Mouse (Mus musculus): Measurements from ENCODE around the gene Nacc2. TPM values are rescaled to one million over a fixed set of nuclear protein-coding genes. Genes with fewer than 3 reads are reported as not detected.

Gene Nacc2
- polyA plus RNA-seq, 1 experiment from 2014 or later = 9.0 TPM

DNA sequence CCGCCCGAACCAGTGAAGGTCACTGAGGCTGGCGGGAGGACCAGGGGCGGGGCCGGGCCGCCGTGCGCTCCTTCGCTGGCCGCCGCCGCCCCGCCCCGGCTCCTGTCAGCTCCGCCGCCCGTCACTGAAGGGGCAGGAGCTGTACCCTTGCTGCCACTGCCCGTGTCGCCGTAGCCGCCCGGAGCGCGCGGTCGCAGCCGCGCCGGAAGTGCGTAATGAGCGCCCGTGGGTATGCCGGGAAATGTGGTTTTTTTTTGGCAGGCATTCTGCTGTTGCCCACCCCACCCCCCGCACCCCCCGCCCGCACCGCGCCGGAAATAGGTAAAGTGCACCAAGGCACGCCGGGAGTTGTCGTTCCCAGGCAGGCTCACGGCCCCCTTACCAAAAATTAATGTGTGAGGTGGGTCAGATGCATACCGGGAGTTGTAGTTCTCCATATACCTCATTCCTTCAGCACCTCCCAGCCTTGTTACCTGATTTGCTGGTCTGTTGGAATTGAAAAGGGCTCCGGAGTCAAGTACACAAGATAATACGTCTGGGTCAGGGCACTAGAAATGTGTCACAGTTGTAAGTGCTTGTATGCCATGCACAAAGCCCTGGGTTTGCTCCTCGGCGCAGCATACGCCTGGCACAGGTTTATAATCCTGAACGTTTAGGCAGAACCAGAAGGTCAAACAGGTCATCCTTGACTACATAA, 101.3 kb downstream of the Nacc2 start, which contains the start of gene Ubac1:
Gene Ubac1, minus strand, starts transcription at position 187 of the 697 bp plus-strand sequence.
- WGBS = 6% methylated on average over 50 of the region's 50 CpGs
- no peaks in the 10 kb centered on the region for H3K36me3 ChIP-seq

GRCm38 (mm10) chr2:26020714-26021560, 102.1 kb downstream of the Nacc2 start:
- H3K4me1 ChIP-seq = peaks cover 14% of the 10 kb centered on the region
- peak overlapping the region; percentile 71 for H3K4me3 ChIP-seq (replicated peaks)
- peak overlapping the region; percentile 76 for H3K9ac ChIP-seq
- peak overlapping the region; percentile 85 for H3K4me2 ChIP-seq (replicated peaks)
- no peaks in the 10 kb centered on the region for H3K9me3 ChIP-seq (replicated peaks)
- H3K27ac ChIP-seq (replicated peaks) = peak overlapping the region; percentile 81
- 0 out of 2 replicates have a peak, but pooled peaks cover 3% of the 10 kb centered on the region for H3K27me3 ChIP-seq
- ATAC-seq (ENCODE audit: insufficient number of reproducible peaks, low FRiP score, low TSS enrichment, low read depth) = peak; percentile 61; the same call in 1 of the 2 replicates
- WGBS = 2% methylated on average over 38 of the region's 38 CpGs
- H3K36me3 ChIP-seq = 0 out of 2 replicates have a peak, but pooled peaks cover 3% of the 10 kb centered on the region

More for the DNA sequence above, 101.3 kb downstream of the Nacc2 start, which contains the start of gene Ubac1:
- Histone ChIP-seq H3K9ac (peak within 1 kb of the TSS; percentile 76), H3K4me1 (peaks cover 14% of the 10 kb centered on the region), H3K27me3 (0 out of 2 replicates have a peak, but pooled peaks cover 3% of the 10 kb centered on the region), H3K27ac (replicated peaks) (peak within 1 kb of the TSS; percentile 81), H3K4me3 (replicated peaks) (peak within 1 kb of the TSS; percentile 71), H3K4me2 (replicated peaks) (peak within 1 kb of the TSS; percentile 85), H3K9me3 (replicated peaks) (no peaks in the 10 kb centered on the region)
- ATAC-seq (ENCODE audit: insufficient number of reproducible peaks, low FRiP score, low TSS enrichment, low read depth) = peak; percentile 94

DNA sequence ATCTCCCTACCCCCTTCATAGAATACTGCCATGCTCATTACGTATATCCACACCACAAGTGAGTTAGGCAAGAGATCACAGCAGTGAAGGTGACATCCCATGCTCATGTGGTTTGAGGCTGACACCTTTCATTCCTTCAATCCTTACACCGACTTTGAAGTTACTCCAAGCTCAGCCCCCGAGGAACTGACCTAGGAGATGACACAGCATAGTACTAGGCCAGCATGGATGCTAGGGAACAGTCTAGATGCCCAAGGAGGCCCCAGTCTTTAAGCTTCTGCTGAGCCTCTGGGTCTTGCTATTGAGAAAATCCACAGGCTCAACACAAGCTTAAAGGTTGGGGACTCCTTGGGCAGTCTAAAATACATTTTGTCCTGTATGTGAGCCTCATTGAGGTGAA, 103.1 kb downstream of the Nacc2 start:
- Histone ChIP-seq H3K27ac (replicated peaks) (no peak overlapping the region), H3K27me3 (no peaks in the 10 kb centered on the region), H3K36me3 (peaks cover 12% of the 10 kb centered on the region; the same call in 1 of the 2 replicates), H3K4me1 (peaks cover 14% of the 10 kb centered on the region), H3K9ac (no peak overlapping the region), H3K4me3 (replicated peaks) (no peak overlapping the region), H3K9me3 (replicated peaks) (no peaks in the 10 kb centered on the region), H3K4me2 (replicated peaks) (peak overlapping the region; percentile 85; the same call in 1 of the 2 replicates)
- no peak for ATAC-seq (ENCODE audit: insufficient number of reproducible peaks, low FRiP score, low TSS enrichment, low read depth)
- 78% methylated on average over 3 of the region's 3 CpGs for WGBS

DNA sequence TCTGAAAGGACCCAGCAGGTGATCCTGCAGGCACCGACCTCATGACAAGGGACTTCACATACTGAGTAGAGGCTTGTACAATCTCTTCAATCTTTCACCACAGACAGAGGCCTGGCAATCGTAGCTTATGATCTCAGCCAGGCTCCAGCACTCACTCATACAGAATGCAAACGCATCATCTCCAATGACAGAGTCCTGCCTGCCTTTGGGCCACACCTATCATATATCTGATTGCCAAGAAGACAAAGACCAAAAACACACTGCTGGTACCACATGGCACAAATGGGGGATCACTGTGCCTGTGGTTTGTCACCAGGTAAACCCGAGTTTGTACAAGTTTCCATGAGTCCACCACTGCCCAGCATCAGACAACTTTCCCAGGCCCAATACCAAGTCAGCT, 105.7 kb downstream of the Nacc2 start:
- H3K27ac ChIP-seq (replicated peaks) = no peak overlapping the region
- H3K9ac ChIP-seq = no peak overlapping the region
- no peaks in the 10 kb centered on the region for H3K27me3 ChIP-seq
- ATAC-seq (ENCODE audit: insufficient number of reproducible peaks, low FRiP score, low TSS enrichment, low read depth) = no peak
- H3K4me1 ChIP-seq = peaks cover 14% of the 10 kb centered on the region
- H3K4me2 ChIP-seq (replicated peaks) = no peak overlapping the region
- no peak overlapping the region for H3K4me3 ChIP-seq (replicated peaks)
- H3K9me3 ChIP-seq (replicated peaks) = no peaks in the 10 kb centered on the region
- 70% methylated on average over 4 of the region's 4 CpGs for WGBS
- peaks cover 36% of the 10 kb centered on the region for H3K36me3 ChIP-seq

- Histone ChIP-seq H3K27ac (replicated peaks) (no peak overlapping the region), H3K4me1 (no peaks in the 10 kb centered on the region), H3K4me3 (replicated peaks) (no peak overlapping the region), H3K27me3 (no peaks in the 10 kb centered on the region), H3K36me3 (peaks cover 72% of the 10 kb centered on the region), H3K4me2 (replicated peaks) (no peak overlapping the region), H3K9me3 (replicated peaks) (no peaks in the 10 kb centered on the region), H3K9ac (no peak overlapping the region)
- 95% methylated on average over 3 of the region's 3 CpGs for WGBS
- ATAC-seq (ENCODE audit: insufficient number of reproducible peaks, low FRiP score, low TSS enrichment, low read depth) = no peak
Measured at GRCm38 (mm10) chr2:26013674-26014073, 109.3 kb downstream of the Nacc2 start.

DNA sequence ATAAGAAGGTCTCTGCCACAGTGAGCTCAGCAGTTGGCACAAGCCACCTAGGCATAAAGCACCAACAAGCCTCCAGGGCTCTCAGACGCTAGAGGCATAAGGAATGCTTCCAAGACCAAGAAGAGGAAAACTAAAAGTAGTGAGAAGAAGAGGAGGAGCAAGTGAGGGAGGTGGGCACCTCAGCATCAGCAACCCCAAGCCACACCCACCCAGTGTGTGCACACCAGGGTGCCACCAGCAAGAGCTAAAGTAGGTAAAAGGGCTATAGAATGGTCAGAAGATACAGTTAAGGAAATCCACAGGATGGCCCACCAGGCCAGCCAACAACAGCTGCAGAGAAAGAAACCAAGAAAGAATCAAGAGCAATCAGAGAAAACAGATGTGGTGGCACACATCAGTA, 111.6 kb downstream of the Nacc2 start:
- Histone ChIP-seq H3K27ac (replicated peaks) (no peak overlapping the region), H3K4me3 (replicated peaks) (no peak overlapping the region), H3K4me1 (no peaks in the 10 kb centered on the region), H3K36me3 (peaks cover 94% of the 10 kb centered on the region), H3K4me2 (replicated peaks) (no peak overlapping the region), H3K9ac (no peak overlapping the region), H3K9me3 (replicated peaks) (no peaks in the 10 kb centered on the region), H3K27me3 (no peaks in the 10 kb centered on the region)
- WGBS = 100% methylated on average over 1 of the region's 1 CpGs
- no peak for ATAC-seq (ENCODE audit: insufficient number of reproducible peaks, low FRiP score, low TSS enrichment, low read depth)

Other genes with a start within 250 kb of the Nacc2 start
- 15.1 and 19.5 TPM in 2 replicates for gene Camsap1, start 139.9 kb downstream of the Nacc2 start, polyA plus RNA-seq (2015; fragmentation: Nextera tagmentation; extraction: Ambion mirVana)
- 93.8 and 97.1 TPM in 2 replicates for gene Ubac1, start 101.5 kb downstream of the Nacc2 start, polyA plus RNA-seq (2015; fragmentation: Nextera tagmentation; extraction: Ambion mirVana)
- 1.3 and 1.8 TPM in 2 replicates for gene Lhx3, start 85.1 kb upstream of the Nacc2 start, polyA plus RNA-seq (2015; fragmentation: Nextera tagmentation; extraction: Ambion mirVana)
- gene Qsox2, start 114.3 kb upstream of the Nacc2 start, polyA plus RNA-seq (2015; fragmentation: Nextera tagmentation; extraction: Ambion mirVana) = 21.7 and 22.1 TPM in 2 replicates
- 0.70 and 1.1 TPM in 2 replicates for gene Ccdc187, start 171.3 kb upstream of the Nacc2 start, polyA plus RNA-seq (2015; fragmentation: Nextera tagmentation; extraction: Ambion mirVana)
- 52.0 and 52.1 TPM in 2 replicates for gene Gpsm1, start 192.3 kb upstream of the Nacc2 start, polyA plus RNA-seq (2015; fragmentation: Nextera tagmentation; extraction: Ambion mirVana)
- 30.2 and 31.9 TPM in 2 replicates for gene Dnlz, start 228.9 kb upstream of the Nacc2 start, polyA plus RNA-seq (2015; fragmentation: Nextera tagmentation; extraction: Ambion mirVana)
- gene Card9, start 237.7 kb upstream of the Nacc2 start, polyA plus RNA-seq (2015; fragmentation: Nextera tagmentation; extraction: Ambion mirVana) = 0.84 and 1.7 TPM in 2 replicates

All from embryonic facial prominence, embryonic 15.5 days (tissue).